Mouse (Mus musculus): ENCODE measurements around the gene Tln1. TPM values are rescaled to one million over a fixed set of nuclear protein-coding genes. Genes with fewer than 3 reads are reported as not detected.
"Not testable (repeated sequence)": the region's sequence is repeated elsewhere in the genome, so short reads cannot be mapped to it uniquely, and the experiment has no call there.

Gene Tln1
- total and polyA plus RNA-seq, 2 experiments from 2014 or later, result 51.0 to 70.3 TPM

DNA sequence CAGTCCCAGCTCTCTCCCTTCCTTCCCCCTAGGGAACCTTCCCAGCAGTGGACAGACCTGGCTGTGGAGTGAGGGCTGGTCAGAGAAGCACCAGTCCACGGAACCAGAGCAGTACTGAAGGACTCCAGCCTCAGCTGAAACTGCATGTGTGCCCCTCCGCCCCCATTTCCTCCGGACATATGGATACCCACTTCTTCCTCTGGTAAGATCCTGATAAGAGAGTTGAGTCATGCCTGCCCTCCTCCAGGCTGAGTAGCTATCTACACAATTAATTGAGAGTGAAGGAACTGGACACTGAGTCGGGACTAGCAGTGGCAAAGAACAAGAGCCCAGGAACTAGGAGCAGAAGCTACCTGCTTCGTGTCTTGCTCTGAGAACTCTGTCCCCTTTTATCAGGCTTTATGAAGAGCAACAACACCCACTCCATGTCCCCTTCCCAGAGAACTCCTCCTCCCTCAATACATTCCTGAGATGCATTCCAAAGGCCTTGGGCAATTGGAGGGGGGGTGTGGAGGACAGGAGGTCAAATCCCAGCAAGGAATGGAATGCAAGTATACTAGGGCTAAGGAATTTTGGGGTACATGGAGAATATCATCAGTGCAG is 4.4 kb downstream of the Tln1 start:
- H3K4me2 ChIP-seq (ENCODE audit: low read depth, low read length), result peak overlapping the region; percentile 25; the same call in 1 of the 2 replicates
- 46% methylated on average over 5 of the region's 5 CpGs for WGBS
- no peak for ATAC-seq

DNA sequence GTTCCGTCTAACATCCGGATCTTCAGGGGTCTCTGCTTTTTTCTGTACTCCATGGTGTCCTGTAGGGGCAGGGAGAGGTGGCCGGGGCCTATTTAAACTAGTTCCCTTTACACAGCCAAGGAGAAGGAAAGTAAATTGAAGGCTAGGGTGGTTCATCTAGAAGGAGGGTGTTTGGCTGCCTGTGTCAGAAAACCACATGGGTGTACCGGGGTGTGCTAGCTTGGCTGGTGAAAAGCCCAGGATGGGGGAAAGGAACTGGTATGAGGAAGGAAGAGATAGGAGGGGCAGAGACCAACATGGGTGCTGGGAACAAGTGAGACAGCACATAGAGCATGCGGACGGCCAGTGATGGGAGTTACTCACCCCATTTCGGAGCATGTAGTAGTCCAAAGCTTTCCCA is 6.6 kb downstream of the Tln1 start:
- DNase-seq (ENCODE audit: low spot score) (no peak), ATAC-seq (no peak)
- Histone ChIP-seq H3K27me3 (ENCODE audit: insufficient read depth, low read length) (no peaks in the 10 kb centered on the region), H3K4me2 (ENCODE audit: low read depth, low read length) (no peak overlapping the region), H3K9ac (replicated peaks; ENCODE audit: low read length) (no peak overlapping the region), H3K27ac (no peak overlapping the region), H3K9me3 (ENCODE audit: low read length) (no peaks in the 10 kb centered on the region), H3K36me3 (ENCODE audit: insufficient read depth, low read length) (peaks cover 48% of the 10 kb centered on the region), H3K4me1 (ENCODE audit: insufficient read depth, low read length) (peaks cover 7% of the 10 kb centered on the region), H3K4me3 (ENCODE audit: low read length) (no peak overlapping the region)
- no peak for TF ChIP-seq CTCF (IDR thresholded peaks at IDR 0.05; ENCODE audit: low read depth)
- WGBS, result 97% methylated on average over 7 of the region's 7 CpGs

More for the DNA sequence above, 4.4 kb downstream of the Tln1 start:
- H3K36me3 ChIP-seq (ENCODE audit: insufficient read depth, low read length), result peaks cover 35% of the 10 kb centered on the region
- peaks cover 13% of the 10 kb centered on the region for H3K4me1 ChIP-seq (ENCODE audit: insufficient read depth, low read length)
- H3K27ac ChIP-seq, result peak overlapping the region; percentile 54; the same call in 1 of the 2 replicates
- no peaks in the 10 kb centered on the region for H3K9me3 ChIP-seq (ENCODE audit: low read length)
- no peak for DNase-seq (ENCODE audit: low spot score)
- H3K9ac ChIP-seq (replicated peaks; ENCODE audit: low read length), result no peak overlapping the region
- no peak for TF ChIP-seq CTCF (IDR thresholded peaks at IDR 0.05; ENCODE audit: low read depth)
- no peaks in the 10 kb centered on the region for H3K27me3 ChIP-seq (ENCODE audit: insufficient read depth, low read length)
- no peak overlapping the region for H3K4me3 ChIP-seq (ENCODE audit: low read length)

DNA sequence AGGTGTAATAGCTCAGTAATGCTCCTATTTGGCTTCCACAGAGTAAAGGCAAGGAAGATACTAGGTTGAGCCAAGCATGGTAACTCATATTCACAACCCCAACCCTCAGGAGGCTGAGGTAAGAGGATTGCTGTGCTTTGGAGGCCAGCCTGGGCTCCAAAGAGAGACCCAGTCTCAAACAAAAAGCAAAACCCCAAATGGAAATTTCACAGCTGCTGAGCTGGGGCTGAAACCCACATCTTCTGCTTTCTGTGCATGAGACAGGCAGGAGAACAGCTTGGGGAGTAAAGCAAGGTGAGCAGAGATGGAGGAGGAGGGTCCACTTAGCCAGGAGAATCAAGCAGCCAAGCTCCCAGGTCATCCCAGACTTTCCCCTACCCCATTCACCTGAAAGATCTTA is 8.6 kb downstream of the Tln1 start:
- Histone ChIP-seq H3K4me3 (ENCODE audit: low read length) (no peak overlapping the region), H3K4me1 (ENCODE audit: insufficient read depth, low read length) (no peaks in the 10 kb centered on the region), H3K36me3 (ENCODE audit: insufficient read depth, low read length) (peaks cover 68% of the 10 kb centered on the region), H3K27me3 (ENCODE audit: insufficient read depth, low read length) (no peaks in the 10 kb centered on the region), H3K4me2 (ENCODE audit: low read depth, low read length) (no peak overlapping the region), H3K9ac (replicated peaks; ENCODE audit: low read length) (no peak overlapping the region), H3K27ac (no peak overlapping the region), H3K9me3 (ENCODE audit: low read length) (no peaks in the 10 kb centered on the region)
- no peak for DNase-seq (ENCODE audit: low spot score)
- no peak for TF ChIP-seq CTCF (IDR thresholded peaks at IDR 0.05; ENCODE audit: low read depth)
- no peak for ATAC-seq

DNA sequence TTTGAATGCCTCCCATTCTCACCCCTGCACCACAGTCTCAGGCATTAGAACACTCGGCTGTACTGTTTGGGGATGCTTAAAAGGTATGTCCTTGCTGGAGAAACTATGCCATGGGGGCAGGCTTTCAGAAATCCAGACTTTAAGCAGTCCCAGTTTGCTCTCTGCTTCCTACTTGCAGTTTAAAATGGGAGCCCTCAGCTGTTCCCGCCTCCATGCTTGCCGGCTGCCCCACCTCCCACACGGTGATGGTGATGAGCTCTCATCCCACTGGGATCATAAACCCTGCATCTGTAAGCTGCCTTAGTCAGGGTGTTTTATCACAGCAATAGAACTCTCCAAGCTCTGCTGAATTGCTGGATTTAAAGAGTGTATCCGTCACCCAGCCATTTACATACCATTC is 10.1 kb downstream of the Tln1 start:
- Histone ChIP-seq H3K9ac (replicated peaks; ENCODE audit: low read length) (no peak overlapping the region), H3K27me3 (ENCODE audit: insufficient read depth, low read length) (no peaks in the 10 kb centered on the region), H3K4me3 (ENCODE audit: low read length) (no peak overlapping the region), H3K36me3 (ENCODE audit: insufficient read depth, low read length) (peaks cover 78% of the 10 kb centered on the region), H3K4me1 (ENCODE audit: insufficient read depth, low read length) (no peaks in the 10 kb centered on the region), H3K27ac (no peak overlapping the region), H3K9me3 (ENCODE audit: low read length) (no peaks in the 10 kb centered on the region), H3K4me2 (ENCODE audit: low read depth, low read length) (no peak overlapping the region)
- no peak for TF ChIP-seq CTCF (IDR thresholded peaks at IDR 0.05; ENCODE audit: low read depth)
- ATAC-seq (no peak), DNase-seq (ENCODE audit: low spot score) (no peak)
- 93% methylated on average over 5 of the region's 5 CpGs for WGBS

DNA sequence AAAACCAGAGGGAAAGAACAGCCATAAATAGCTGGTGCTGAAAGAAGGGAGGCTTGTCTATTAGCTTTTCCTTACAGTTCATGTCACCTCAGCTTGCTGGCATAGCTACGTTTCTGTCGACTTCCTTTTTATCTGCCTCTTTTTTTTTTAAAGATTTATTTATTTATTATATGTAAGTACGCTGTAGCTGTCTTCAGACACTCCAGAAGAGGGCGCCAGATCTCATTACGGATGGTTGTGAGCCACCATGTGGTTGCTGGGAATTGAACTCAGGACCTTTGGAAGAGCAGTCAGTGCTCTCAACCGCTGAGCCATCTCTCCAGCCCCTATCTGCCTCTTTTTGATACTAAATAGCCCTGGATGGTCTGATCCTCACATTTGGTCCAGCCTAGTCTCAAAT is 10.6 kb downstream of the Tln1 start:
- H3K36me3 ChIP-seq (ENCODE audit: insufficient read depth, low read length), result peaks cover 82% of the 10 kb centered on the region

DNA sequence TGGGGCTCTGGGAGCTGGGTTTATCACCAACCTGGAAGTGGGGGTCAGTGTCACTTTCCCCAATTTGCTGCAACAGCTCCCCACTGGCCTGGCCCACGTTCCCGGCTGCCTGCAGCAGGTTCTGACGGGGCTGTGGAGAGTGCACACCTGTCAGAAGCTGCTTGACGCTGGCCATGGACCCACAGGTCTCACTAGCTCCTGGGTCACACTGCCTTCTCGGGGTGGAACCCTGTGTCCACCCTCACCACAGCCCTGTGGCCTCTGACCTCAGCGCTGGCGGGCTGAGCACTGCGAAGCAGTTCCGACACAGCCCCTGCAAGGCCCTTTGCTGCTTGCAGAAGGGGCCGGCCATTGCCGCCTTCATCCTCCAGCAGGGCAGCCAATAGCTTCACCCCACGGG is 13.4 kb downstream of the Tln1 start:
- Histone ChIP-seq H3K36me3 (ENCODE audit: insufficient read depth, low read length) (peaks cover 88% of the 10 kb centered on the region), H3K4me1 (ENCODE audit: insufficient read depth, low read length) (no peaks in the 10 kb centered on the region), H3K9me3 (ENCODE audit: low read length) (no peaks in the 10 kb centered on the region), H3K4me3 (ENCODE audit: low read length) (no peak overlapping the region), H3K9ac (replicated peaks; ENCODE audit: low read length) (no peak overlapping the region), H3K27ac (no peak overlapping the region), H3K4me2 (ENCODE audit: low read depth, low read length) (no peak overlapping the region), H3K27me3 (ENCODE audit: insufficient read depth, low read length) (no peaks in the 10 kb centered on the region)
- DNase-seq (ENCODE audit: low spot score) (no peak), ATAC-seq (no peak)
- no peak for TF ChIP-seq CTCF (IDR thresholded peaks at IDR 0.05; ENCODE audit: low read depth)
- 96% methylated on average over 12 of the region's 12 CpGs for WGBS

More for the DNA sequence above, 10.6 kb downstream of the Tln1 start:
- not testable (repeated sequence) for H3K27ac ChIP-seq; H3K4me2 ChIP-seq (ENCODE audit: low read depth, low read length); H3K4me3 ChIP-seq (ENCODE audit: low read length); H3K9me3 ChIP-seq (ENCODE audit: low read length); H3K9ac ChIP-seq (replicated peaks; ENCODE audit: low read length); H3K4me1 ChIP-seq (ENCODE audit: insufficient read depth, low read length); DNase-seq (ENCODE audit: low spot score); ATAC-seq; H3K27me3 ChIP-seq (ENCODE audit: insufficient read depth, low read length)
- 87% methylated on average over 6 of the region's 6 CpGs for WGBS

DNA sequence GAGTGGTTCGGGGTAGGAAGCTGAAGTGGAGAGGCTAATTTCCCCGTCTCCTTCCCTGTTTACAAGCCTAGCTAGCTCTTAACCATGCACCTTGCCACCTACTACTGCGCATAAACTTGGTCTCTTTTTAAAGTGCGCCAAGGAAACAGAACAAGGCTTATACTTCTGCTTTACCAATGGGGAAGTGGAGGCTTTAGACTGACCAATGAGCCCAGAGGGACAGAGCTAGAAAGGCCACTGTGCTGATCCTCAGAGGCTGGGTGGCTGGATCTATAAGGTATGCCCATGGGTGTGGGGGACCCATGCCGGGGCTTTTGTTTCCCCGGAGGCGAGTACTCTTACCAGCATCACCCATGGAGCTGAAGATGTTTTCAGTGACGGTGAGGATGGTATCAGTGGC is 15.3 kb downstream of the Tln1 start:
- Histone ChIP-seq H3K36me3 (ENCODE audit: insufficient read depth, low read length) (peaks cover 88% of the 10 kb centered on the region), H3K4me2 (ENCODE audit: low read depth, low read length) (no peak overlapping the region), H3K27me3 (ENCODE audit: insufficient read depth, low read length) (no peaks in the 10 kb centered on the region), H3K4me1 (ENCODE audit: insufficient read depth, low read length) (no peaks in the 10 kb centered on the region), H3K27ac (no peak overlapping the region), H3K9ac (replicated peaks; ENCODE audit: low read length) (no peak overlapping the region), H3K9me3 (ENCODE audit: low read length) (no peaks in the 10 kb centered on the region), H3K4me3 (ENCODE audit: low read length) (no peak overlapping the region)
- DNase-seq (ENCODE audit: low spot score) (no peak), ATAC-seq (no peak)
- WGBS, result 95% methylated on average over 8 of the region's 8 CpGs
- TF ChIP-seq CTCF (IDR thresholded peaks at IDR 0.05; ENCODE audit: low read depth), result no peak

Data from hindbrain, postnatal 0 days (tissue).